Mouse (Mus musculus) midbrain, embryonic 15.5 days (tissue): Measurements from ENCODE around the gene Speer4d. TPM values are rescaled to one million over a fixed set of nuclear protein-coding genes. Genes with fewer than 3 reads are reported as not detected.
"Not testable (repeated sequence)": the region's sequence is repeated elsewhere in the genome, so short reads cannot be mapped to it uniquely, and the experiment has no call there.

Experiments used
- ATAC-seq: fragments of 200-750 bp; cut with Nextera tagmentation; replicated peaks from 2 replicates; pipeline ENCODE4 v1.8.0; 2017; ENCODE audit warnings: moderate TSS enrichment
- H3K27ac ChIP-seq: fragments of 300-500 bp; sonication (generic); 2 replicates; pipeline ENCODE4 v1.5.1; 2015; ENCODE audit warnings: mild to moderate bottlenecking, inconsistent platforms
- H3K27me3 ChIP-seq: fragments of 300-500 bp; sonication (generic); replicated peaks from 2 replicates; pipeline ENCODE4 v1.6.1; 2015; ENCODE audit warnings: inconsistent platforms
- H3K36me3 ChIP-seq: fragments of 300-500 bp; sonication (generic); replicated peaks from 2 replicates; pipeline ENCODE4 v1.6.1; 2015; ENCODE audit warnings: inconsistent platforms
- H3K4me1 ChIP-seq: fragments of 300-500 bp; sonication (generic); 2 replicates; pipeline ENCODE4 v1.6.1; 2015; ENCODE audit warnings: inconsistent platforms
- H3K4me2 ChIP-seq: fragments of 300-500 bp; sonication (generic); 2 replicates; pipeline ENCODE4 v1.6.1; 2015; ENCODE audit warnings: inconsistent platforms, mild to moderate bottlenecking, moderate library complexity
- H3K4me3 ChIP-seq: fragments of 300-500 bp; sonication (generic); 2 replicates; pipeline ENCODE4 v1.5.1; 2015; ENCODE audit warnings: mild to moderate bottlenecking, inconsistent platforms
- H3K9ac ChIP-seq: fragments of 300-500 bp; sonication (generic); 2 replicates; pipeline ENCODE4 v1.6.1; 2015; ENCODE audit warnings: mild to moderate bottlenecking, inconsistent platforms
- H3K9me3 ChIP-seq: fragments of 300-500 bp; sonication (generic); 2 replicates; pipeline ENCODE4 v1.6.1; 2016; ENCODE audit warnings: inconsistent platforms
- WGBS: fragments of 180-500 bp; shearing (Covaris S2); methylation state at CpG from one replicate; pipeline ENCODE4 v1.1.7; 2015; ENCODE audit warnings: mixed read lengths; 5-methylcytosine and 5-hydroxymethylcytosine counted together
- polyA plus RNA-seq: library from polyadenylated mRNA; unstranded; fragments of >200 nt; fragmentation: Nextera tagmentation; extraction: Ambion mirVana; gene quantifications from 2 replicates; pipeline ENCODE4 v1.2.1, GENCODE M21; 2015

Gene Speer4d
- polyA plus RNA-seq, 1 experiment from 2014 or later, result not detected

GRCm38 (mm10) chr5:15606677-15607076 lies 12.2 kb upstream of the Speer4d start:
- WGBS, result 64% methylated on average over 6 of the region's 6 CpGs
- H3K4me3 ChIP-seq, H3K36me3 ChIP-seq, H3K4me1 ChIP-seq, H3K9ac ChIP-seq, H3K27me3 ChIP-seq, H3K27ac ChIP-seq, H3K4me2 ChIP-seq: not testable (repeated sequence)
- peaks cover 26% of the 10 kb centered on the region for H3K9me3 ChIP-seq
- 0 out of 2 replicates have a peak, but pooled peaks have one; percentile 17 for ATAC-seq

GRCm38 (mm10) chr5:15610695-15611094 lies 8.2 kb upstream of the Speer4d start:
- H3K27ac ChIP-seq, H3K36me3 ChIP-seq, H3K4me1 ChIP-seq, H3K27me3 ChIP-seq, ATAC-seq, H3K4me3 ChIP-seq, H3K4me2 ChIP-seq, H3K9ac ChIP-seq: not testable (repeated sequence)
- H3K9me3 ChIP-seq, result peaks cover 11% of the 10 kb centered on the region; the same call in 1 of the 2 replicates
- WGBS, result 3% methylated on average over 1 of the region's 1 CpGs

GRCm38 (mm10) chr5:15616195-15616594 lies 2.7 kb upstream of the Speer4d start:
- ATAC-seq, H3K9ac ChIP-seq, H3K4me1 ChIP-seq, H3K27ac ChIP-seq, H3K4me2 ChIP-seq, H3K36me3 ChIP-seq, H3K4me3 ChIP-seq, H3K27me3 ChIP-seq, H3K9me3 ChIP-seq: not testable (repeated sequence)
- 77% methylated on average over 3 of the region's 3 CpGs for WGBS

- H3K4me3 ChIP-seq, H3K27ac ChIP-seq, H3K4me2 ChIP-seq, H3K4me1 ChIP-seq, H3K9me3 ChIP-seq, H3K27me3 ChIP-seq, H3K36me3 ChIP-seq, H3K9ac ChIP-seq, ATAC-seq: not testable (repeated sequence)
- WGBS, result 25% methylated on average over 1 of the region's 1 CpGs
These were observed 9.3 kb downstream of the Speer4d start for GRCm38 (mm10) chr5:15628136-15628535.

- not testable (repeated sequence) for H3K36me3 ChIP-seq, ATAC-seq, H3K9ac ChIP-seq, H3K9me3 ChIP-seq, H3K4me1 ChIP-seq, H3K27me3 ChIP-seq, H3K27ac ChIP-seq, H3K4me3 ChIP-seq, H3K4me2 ChIP-seq
- 30% methylated on average over 5 of the region's 5 CpGs for WGBS
These were observed 11.2 kb downstream of the Speer4d start for GRCm38 (mm10) chr5:15630068-15630467.

- not testable (repeated sequence) for H3K4me1 ChIP-seq, ATAC-seq, H3K9ac ChIP-seq, H3K4me3 ChIP-seq, H3K27ac ChIP-seq, H3K27me3 ChIP-seq, H3K36me3 ChIP-seq, H3K4me2 ChIP-seq
- peaks cover 20% of the 10 kb centered on the region for H3K9me3 ChIP-seq
- 60% methylated on average over 2 of the region's 2 CpGs for WGBS
These were observed 18.8 kb downstream of the Speer4d start for GRCm38 (mm10) chr5:15637637-15638036.

- H3K9me3 ChIP-seq, H3K9ac ChIP-seq, H3K27me3 ChIP-seq, H3K36me3 ChIP-seq, ATAC-seq, H3K4me2 ChIP-seq, H3K4me1 ChIP-seq, H3K27ac ChIP-seq, H3K4me3 ChIP-seq: not testable (repeated sequence)
- 28% methylated on average over 6 of the region's 6 CpGs for WGBS
These were observed 26.8 kb downstream of the Speer4d start for GRCm38 (mm10) chr5:15645707-15646106.

- H3K27ac ChIP-seq, H3K4me3 ChIP-seq, H3K9ac ChIP-seq, H3K9me3 ChIP-seq, H3K36me3 ChIP-seq, ATAC-seq, H3K27me3 ChIP-seq, H3K4me1 ChIP-seq, H3K4me2 ChIP-seq: not testable (repeated sequence)
- whole genome bisulfite sequencing, result 61% methylated on average over 2 of the region's 2 CpGs
These were observed 33.5 kb downstream of the Speer4d start for GRCm38 (mm10) chr5:15652334-15652733.

- not testable (repeated sequence) for H3K4me1 ChIP-seq, H3K4me2 ChIP-seq, ATAC-seq, H3K27me3 ChIP-seq, H3K27ac ChIP-seq, H3K36me3 ChIP-seq, H3K9me3 ChIP-seq, H3K9ac ChIP-seq, H3K4me3 ChIP-seq
- WGBS, result 74% methylated on average over 1 of the region's 1 CpGs
These were observed 38.1 kb downstream of the Speer4d start, which contains the start of gene 4930572O03Rik for GRCm38 (mm10) chr5:15656959-15657358. Gene 4930572O03Rik (minus strand): TSS chr5:15657059.

- H3K9me3 ChIP-seq, H3K27me3 ChIP-seq, H3K4me1 ChIP-seq, ATAC-seq, H3K4me3 ChIP-seq, H3K36me3 ChIP-seq, H3K27ac ChIP-seq, H3K4me2 ChIP-seq, H3K9ac ChIP-seq: not testable (repeated sequence)
- 73% methylated on average over 7 of the region's 7 CpGs for WGBS
These were observed 45.0 kb downstream of the Speer4d start for GRCm38 (mm10) chr5:15663847-15664246.

GRCm38 (mm10) chr5:15670789-15671188 lies 51.9 kb downstream of the Speer4d start:
- H3K9ac ChIP-seq, H3K4me1 ChIP-seq, H3K27ac ChIP-seq, H3K4me2 ChIP-seq, H3K4me3 ChIP-seq, ATAC-seq, H3K27me3 ChIP-seq, H3K36me3 ChIP-seq: not testable (repeated sequence)
- 88% methylated on average over 18 of the region's 18 CpGs for WGBS
- peaks cover 11% of the 10 kb centered on the region for H3K9me3 ChIP-seq
